Mouse (Mus musculus): Measurements from ENCODE around the gene Rbms1.

The Rbms1 gene

DNA sequence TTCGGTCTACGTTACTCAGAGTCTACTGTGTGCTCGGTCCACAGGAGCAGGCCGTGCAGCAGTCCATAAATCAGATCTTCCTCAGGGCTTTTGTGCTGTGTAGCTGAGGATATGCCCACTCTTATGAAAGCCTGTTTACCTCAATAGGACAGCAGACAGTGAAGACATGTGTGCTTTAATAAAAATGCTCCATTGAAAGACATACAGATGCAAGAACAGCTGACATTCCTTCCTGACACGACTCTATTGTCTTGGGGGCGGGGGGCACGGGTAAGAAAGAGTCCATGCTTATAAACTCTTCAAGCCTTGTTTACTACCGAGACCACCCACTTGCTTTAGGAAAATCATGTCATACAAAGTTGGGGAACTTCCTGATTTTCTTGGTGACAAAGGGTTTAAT is 196.6 kb downstream of the Rbms1 start:
- no peak for DNase-seq (ENCODE audit: low spot score in 2 of 2)

DNA sequence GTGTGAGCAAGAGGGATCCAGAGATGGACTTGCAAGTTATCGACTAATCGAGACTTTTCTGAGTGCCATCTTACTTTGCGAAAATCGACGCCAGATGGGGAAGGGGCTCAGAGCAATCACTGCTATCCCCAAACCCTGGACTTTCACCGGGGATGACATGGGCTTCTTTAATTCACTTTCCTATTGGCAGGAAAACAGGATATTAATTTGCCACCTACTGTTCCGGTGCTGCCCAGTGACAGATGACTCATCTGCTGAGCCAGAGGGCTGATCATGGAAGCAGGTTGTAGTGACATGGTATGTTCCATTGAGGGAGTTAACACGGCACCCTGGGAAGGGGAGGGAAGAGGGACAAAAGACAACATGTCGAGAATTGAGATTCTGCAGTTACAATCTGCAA is 206.8 kb downstream of the Rbms1 start:
- DNase-seq (ENCODE audit: low spot score in 2 of 2) = no peak

DNA sequence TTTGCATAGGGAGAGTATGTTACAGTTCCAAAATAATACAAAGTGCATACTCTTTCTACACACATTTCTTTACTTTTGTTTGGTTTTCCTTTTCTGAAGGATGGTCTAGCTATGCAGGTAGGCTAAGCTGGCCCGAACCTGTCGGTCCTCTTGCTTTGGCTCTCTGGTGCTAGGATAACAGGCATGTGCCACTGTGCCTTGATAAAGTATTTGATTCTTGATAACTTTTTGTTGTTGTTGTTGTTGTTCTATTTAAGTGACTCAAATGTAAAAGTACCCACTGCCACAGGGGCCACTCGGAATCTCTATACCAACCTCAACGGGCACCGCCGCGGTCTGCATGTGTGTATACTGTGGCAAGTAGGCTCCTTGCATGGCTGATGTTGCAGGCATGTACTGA is 207.9 kb downstream of the Rbms1 start:
- DNase-seq (ENCODE audit: low spot score in 2 of 2) = no peak

DNA sequence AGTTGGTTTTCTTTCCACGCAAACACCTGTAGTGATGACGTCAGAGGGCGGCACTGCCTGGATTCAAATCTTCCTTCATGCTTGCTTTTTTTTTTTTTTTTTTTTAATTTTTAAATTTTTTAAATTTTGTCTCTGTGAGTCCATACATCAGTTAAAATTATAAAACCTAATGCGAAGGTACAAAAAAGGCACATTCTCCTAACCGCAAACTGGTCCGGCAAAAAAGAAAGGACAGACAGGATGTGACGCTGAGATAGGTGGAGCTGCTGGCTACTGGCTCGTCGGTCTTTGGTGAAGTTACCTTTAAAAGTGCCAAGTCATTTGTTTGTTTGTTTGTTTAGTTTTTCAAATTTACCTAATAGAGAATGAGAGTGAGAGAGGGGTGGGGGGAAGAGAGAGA is 211.7 kb downstream of the Rbms1 start:
- DNase-seq (ENCODE audit: low spot score in 2 of 2) = no peak

DNA sequence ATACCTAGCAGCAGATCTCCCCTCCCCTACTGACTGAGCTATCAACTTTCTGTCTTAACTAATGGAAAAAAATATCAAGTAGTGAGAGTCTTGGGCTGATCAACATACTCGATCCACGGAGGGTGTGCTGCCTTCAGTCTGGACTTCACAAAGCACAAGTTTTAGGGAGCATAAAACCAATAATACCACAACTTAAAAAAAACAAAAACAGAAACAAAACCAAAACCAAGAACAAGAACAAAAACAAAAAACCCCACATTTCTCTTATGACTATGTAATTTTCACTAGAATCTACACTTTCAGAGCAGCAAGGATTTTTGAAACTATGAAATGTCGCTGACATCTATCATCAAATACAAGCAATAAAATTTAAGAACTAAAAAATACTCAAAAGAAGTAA is 212.4 kb downstream of the Rbms1 start:
- no peak for DNase-seq (ENCODE audit: low spot score in 2 of 2)

DNA sequence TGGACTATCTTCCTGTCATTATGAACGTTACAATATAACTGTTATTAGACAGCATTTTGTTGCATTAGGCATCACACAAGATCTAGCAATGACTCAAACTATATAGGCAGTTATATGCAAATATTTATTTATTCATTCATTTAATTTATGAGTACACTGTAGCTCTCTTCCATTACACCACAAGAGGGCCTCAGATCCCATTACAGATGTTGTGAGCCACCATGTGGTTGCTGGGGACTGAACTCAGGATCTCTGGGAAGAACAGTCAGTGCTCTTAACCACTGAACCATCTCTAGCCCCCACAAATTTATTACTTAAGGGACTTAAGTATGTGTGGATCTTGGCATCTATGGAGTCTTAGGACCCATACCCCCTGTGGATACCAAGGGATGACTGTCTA is 214.4 kb downstream of the Rbms1 start:
- no peak for DNase-seq (ENCODE audit: low spot score in 2 of 2)

DNA sequence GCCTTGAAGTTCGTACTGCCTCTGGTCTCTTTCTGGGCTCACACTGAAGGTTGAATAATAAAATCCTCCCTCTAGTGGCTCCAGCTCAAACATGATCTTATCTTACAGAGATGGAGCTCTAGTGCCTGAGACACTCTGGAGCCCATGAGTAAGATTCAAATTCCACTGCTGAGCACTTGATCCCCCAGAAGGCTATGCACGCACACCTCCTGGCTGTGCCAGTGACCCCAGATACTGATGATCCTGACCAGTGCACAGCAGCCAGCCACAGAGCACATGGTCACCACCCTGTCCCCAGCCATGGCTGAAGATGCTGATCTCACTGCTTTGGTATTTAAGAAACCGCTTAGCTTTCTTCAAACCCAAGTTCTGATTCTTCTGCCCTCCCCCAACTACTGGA is 215.4 kb downstream of the Rbms1 start:
- DNase-seq (ENCODE audit: low spot score in 2 of 2) = no peak

DNA sequence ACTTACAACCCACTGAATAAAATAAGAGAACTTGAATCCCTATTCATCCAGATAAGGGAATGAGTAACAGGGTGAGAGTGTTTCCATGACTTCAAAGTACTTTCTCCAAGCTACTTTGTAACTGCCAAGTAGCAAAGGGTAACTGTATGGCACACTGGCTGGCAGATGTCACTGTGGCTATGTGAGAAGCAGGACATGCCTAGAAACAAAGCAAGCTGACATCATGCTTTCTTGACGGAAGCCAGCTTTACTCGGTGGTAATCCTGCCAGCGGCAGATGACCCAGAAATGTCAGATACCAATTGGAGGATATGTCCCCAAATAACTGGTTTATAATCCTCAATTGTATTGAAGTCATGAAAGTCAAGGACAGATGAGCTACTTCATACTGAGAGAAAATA is 218.3 kb downstream of the Rbms1 start:
- DNase-seq (ENCODE audit: low spot score in 2 of 2) = no peak

DNA sequence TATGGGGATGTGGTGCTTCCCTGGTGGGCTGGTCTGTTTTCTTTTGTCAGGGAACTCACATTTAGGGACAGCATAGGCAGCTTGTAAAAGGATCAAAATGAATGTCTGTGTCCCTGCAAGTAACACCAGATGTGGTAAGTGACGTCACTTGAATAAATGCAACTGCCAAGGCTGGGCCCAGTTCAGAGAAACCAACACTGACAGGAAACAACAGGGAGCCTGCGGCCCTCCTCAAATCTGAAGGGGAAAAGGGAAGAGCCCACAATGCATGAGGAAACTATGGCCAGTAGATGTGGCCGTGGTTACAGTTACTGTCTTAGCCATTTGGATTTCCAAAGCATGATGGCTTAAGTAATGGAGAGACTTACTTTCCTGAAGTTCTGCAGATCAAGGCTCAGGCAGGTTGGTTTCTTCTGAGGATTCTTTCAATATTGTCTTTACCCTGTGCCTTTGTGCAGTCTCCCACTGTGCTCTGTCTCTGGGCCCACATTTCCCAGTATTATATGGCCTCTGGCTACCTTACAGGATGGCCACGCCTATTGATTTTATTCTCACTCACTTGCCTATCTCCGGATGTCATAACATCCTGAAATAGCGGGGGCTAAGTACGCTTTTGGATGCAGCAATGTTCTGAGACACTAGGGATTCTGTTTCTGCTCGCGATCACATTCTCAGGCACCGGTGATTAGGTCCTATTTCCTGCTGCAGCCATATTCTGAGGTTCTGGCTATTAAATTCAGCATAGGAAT is 223.4 kb downstream of the Rbms1 start:
- DNase-seq (ENCODE audit: low spot score in 2 of 2) = no peak

DNA sequence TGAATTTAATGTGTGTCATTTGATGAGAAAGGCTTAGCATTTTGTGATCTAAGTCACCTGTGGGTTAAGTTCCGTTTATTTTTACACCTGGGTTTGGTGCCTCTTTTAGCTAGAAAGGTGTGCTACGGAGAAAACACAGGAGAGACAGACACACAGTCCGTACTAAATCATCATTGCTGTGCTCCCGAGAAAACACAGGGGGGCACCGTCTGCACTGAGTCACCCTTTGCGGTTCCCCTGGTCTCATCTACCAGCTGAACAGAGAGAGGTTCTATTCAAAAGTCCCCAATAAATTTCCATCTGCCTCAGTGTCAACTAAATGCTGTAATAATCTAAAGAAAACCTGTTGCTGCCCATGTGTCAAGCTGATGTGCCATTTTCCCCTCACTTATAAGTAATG is 232.1 kb downstream of the Rbms1 start:
- DNase-seq (ENCODE audit: low spot score in 2 of 2) = peak in 1 of 2 experiments; percentile 18

DNA sequence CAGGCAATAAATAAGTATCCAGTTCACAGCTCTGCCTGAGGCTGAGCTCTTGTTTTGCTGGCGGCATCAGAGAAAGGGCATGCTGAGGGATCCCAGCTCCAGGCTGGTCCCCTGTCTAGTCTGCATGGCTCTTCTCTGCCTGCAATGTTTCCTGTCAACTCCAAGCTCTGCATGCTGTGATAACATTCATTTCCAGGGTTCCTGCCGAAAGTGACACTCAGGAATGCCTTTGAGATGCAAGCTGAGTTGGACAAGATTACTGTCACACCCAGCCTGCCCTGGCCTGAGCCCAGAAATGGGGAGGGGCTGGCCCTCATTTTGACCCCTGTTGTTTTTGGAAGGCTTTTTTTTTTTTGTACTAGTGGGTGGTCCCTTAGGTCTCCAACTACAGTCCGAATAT is 233.0 kb downstream of the Rbms1 start:
- DNase-seq (ENCODE audit: low spot score in 2 of 2) = peak in 1 of 2 experiments; percentile 14

DNA sequence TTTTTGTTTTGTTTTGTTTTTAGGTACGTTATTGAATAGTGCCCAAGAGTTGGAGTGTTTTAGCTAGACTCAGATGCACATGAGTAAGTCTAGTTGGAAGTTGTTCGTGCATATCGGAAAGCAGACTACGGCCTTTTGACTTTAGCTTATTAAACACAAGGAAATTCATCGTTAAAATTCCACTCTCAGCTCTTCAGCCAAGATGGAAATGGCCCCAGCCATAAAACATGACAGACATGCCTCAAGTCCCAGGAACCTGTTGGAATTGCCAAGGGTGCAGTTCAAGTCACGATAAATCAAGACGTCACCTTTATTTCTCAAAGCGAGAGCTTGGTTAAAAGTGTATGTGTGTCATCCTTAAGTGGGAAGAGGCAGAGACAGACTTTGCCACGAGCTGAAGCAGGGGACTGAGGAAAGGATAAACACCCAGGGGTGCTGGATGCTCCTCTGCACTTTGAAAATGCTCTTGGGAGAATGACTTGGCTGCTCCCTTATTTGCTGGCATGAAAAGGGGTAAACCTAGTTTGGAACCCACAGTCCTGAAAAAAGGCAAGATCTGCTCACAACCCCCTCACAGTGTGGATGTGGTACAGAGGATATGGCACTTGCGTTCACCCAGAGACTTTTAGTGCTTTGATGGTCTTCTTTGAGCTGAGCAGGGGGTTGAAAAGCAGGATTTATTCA is 233.9 kb downstream of the Rbms1 start:
- peak in 1 of 2 experiments; percentile 7 for DNase-seq (ENCODE audit: low spot score in 2 of 2)

DNA sequence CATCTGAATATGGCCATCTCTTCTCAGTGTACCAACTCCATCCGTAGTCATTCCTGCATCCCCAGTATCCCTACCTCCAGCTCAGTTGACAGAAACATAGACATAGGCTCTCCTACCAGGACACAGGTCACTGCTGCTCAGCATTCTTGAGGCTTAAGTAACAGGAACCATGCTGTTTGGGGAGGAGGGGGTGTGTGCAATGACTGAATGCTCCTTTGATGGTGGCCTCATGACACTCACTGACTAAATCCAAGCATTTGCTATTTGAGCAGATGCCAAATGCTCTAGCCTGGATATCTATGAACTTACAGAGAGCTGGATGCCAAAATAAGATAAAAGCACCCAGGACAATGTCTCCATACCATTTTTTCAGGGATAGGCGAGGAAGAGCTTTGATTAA is 238.3 kb downstream of the Rbms1 start:
- DNase-seq (ENCODE audit: low spot score in 2 of 2) = no peak

DNA sequence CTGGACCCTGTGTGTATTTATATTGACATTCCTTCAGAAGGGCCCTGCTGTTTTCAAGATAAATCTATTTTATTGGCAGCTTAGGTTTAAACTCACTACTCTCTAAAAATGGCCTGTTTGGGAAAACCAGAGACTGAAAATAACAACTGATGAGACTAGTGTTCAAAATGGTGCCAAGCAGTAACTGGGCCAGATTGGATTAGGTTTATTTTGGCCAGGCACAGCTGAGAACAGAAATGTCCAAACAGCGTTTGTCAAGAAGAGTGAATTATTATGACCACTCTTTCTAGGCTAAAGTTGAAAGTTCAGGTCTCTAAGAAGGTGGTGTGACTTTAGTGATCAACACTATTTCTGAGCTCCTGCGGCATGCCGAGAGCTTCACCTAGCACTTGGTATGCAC is 240.0 kb downstream of the Rbms1 start:
- no peak for DNase-seq (ENCODE audit: low spot score in 2 of 2)

DNA sequence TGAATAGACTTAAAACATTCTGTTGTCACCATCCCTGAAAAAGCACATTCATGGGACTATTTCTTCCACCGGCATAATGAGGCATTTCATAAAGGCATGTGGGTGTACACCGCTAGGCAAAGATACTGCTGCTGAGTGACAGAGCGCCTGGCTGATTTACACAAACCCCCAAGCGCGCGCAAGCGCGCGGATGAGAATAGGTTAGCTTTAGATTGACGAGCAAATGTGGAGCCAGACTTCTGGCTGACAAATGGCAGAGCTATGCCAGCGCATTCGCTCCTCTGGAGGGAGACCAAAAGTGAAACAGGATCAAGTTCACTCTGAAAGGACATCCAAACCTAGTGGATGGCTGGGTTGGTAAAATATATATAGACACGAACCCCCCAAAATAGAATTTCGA is 240.5 kb downstream of the Rbms1 start, which contains the start of gene Itgb6:
TSS of gene Itgb6 (minus strand) at position 130 of the 400 bp plus-strand sequence.
- peak; percentile 78 to 86 for DNase-seq (ENCODE audit: low spot score in 2 of 2)

DNA sequence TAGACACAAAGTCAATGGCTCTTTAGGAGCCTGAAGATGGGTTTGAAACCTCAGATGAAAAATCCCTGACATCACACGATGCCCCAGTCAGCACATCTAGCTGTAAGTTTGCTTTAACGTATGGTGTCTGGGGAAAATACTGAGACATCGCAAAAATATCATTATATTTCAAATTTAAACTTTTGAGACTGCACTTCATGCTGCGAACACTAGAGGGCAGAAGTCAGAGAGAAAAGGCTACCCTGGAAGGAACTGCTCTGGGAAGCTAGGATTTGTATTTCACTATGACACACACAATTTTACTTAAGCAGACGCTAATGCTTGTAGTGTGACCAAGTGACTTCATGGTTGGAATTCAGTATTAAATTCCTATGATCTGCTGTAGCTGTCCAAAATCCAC is 242.1 kb downstream of the Rbms1 start:
- no peak for DNase-seq (ENCODE audit: low spot score in 2 of 2)

DNA sequence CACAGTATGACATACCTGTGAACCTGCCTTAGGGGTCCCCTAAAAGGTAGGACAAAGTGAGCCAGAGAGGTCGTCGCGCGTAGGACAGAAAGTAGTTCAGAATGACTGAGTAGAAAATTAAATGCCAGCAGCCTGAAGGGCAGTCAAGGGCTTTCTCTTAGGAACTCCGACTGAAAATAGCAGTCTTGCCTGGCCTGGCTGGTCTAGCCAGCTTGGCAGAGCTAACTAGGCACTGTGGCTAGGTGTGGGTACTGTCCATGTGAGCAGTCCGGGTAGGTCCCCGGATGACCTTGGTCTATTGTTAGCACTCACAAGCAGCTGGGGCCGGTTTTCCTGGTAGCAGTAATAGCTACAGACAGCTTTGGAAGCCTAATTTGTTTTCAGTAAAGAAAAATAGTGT is 242.8 kb downstream of the Rbms1 start:
- no peak for DNase-seq (ENCODE audit: low spot score in 2 of 2)

DNA sequence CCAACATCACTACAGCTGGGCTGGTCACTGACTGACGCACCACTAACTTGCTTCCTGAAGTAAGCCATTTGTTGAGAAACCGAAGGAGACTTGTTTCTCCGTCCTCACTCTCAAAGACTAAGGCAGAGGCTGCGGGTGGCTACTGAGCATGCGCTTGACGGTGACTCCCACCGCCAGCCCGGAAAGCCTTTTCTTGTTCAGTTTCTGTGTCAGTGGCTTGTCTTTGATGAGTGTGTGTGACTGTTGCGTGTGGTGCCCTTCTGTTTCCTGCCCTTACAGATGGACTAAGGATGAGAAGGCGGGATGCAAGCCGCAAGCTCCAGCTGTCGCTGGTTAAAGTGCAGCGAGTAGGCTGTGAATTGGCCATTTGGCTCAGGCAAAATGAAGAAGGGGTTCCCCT is 245.6 kb downstream of the Rbms1 start:
- DNase-seq (ENCODE audit: low spot score in 2 of 2) = peak; percentile 55 to 61

DNA sequence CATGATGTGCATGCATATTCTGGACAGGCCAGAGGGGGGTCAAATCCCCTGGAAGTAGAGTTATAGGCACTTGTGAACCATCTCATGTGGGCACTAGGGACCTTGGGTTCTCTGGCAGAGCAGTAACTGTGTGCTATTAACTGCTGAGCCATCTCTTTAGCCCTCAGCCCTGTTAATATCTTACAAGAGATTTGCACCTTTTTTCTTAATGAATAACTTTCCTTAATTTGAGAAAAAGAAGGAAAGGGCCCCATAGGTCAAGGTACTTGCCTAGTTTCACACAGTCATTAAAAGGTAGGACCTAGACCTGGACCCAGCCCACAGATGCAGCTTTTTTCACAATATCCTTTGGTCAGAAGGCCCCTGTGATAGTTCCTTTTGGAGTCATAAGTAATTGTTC is 246.4 kb downstream of the Rbms1 start:
- peak in 1 of 2 experiments; percentile 15 for DNase-seq (ENCODE audit: low spot score in 2 of 2)

DNA sequence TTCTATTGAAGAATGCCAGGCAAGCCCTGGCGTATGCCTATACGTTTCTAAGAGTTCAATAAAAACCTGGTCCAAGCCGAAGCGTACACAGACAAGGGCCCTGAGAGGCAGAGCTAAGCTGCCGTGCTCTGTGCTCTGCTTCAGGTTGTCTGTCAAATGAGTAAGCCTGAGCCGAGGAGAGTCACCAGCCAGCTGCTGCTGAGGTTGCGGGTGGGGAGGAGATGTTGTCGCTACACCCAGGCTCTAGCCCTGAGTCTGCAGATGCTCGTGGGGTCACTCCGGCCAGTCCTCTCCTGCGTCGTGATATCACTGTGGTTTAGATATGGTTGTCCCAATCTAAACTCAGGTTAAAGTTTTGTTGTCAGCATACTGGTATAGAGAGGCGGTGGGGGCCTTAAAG is 247.2 kb downstream of the Rbms1 start:
- DNase-seq (ENCODE audit: low spot score in 2 of 2) = peak in 1 of 2 experiments; percentile 19

DNA sequence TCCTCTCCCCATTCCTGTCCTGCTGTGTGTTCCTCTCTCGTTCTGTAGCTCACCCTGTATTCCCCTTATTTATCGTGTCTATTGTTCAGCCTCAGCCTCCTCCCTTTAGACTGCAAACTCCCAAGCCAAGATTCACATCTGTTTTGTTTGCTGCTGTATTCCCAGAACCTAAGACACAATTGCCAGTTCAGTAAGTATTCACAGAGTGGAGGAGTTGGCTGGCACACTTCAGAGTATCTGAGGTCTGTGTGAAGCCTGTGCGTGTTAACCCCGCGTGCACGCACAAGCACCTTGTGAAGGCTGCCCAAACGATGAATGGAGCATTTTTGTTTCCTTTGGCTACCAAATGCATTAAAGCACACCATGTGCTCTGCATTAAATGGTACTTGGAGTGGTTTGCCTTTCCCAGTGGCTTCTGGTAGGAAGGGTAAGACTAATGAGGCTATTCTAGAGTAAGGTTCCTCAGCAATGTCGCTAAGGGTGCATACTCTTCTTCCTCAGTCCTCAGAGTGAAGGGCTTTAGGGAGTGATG is 248.0 kb downstream of the Rbms1 start:
- DNase-seq (ENCODE audit: low spot score in 2 of 2) = peak in 1 of 2 experiments; percentile 16

DNA sequence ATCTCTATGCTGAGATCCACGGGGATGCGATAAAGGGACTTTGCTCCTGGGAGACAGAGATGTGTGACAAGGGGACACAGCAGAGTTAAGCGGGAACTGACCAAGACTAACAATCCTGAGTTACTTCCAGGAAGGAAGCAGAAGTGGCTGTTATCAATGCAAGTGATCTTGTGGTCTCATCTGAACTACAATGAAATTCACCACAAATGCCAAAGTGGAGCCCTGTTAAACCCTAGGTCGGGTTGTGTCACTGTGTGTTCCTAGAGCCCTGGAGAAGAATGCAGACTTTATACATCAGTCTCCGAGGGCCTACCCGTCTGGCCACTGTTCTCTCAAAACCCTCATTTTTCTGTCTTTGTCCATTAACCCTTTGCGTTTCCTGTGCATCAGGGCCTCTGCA is 248.5 kb downstream of the Rbms1 start:
- DNase-seq (ENCODE audit: low spot score in 2 of 2) = no peak

DNA sequence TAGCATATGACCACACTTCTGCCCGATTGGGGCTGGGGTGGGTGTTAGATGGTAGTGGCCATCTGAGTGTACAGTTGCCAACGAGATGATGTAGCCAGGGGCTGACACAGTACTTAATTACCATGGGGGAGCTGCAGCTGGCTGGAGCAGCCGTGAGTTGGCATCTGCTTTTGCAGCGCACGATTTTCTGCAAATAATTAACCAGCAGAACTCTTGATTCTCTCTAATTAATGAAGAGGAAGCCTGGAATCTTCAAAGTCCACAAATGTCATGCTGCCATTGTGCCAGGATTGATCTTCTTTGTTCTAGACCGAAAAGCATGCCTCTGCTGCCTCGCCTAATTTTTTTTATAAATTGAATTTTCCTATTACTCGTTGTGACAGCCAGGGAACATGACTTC is 249.1 kb downstream of the Rbms1 start:
- DNase-seq (ENCODE audit: low spot score in 2 of 2) = peak in 1 of 2 experiments; percentile 54
